Mouse (Mus musculus): ENCODE measurements around the gene Tert. TPM values are rescaled to one million over a fixed set of nuclear protein-coding genes. Genes with fewer than 3 reads are reported as not detected.

The Tert gene
- polyA plus RNA-seq, 1 experiment from 2014 or later = 3.4 TPM

DNA sequence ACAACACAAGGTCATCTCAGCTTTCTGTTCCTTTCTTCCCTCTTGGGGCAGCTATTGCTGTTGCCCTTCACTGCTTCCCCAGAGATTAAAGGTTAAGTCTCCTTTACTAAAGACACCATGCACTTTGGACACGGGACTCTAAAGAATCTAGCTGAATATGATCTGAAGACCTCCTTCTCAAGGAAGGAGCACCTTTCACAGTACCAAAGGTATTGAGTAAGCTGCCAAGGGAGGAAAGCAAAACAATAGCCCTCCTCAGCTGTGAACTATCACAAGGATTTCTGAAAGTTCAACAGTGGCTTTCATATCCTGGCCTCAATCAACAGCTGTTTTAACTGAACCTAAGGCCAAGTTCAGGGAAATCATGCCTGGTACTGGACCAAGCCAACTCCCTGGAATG lies 57.7 kb downstream of the Tert start:
- Histone ChIP-seq H3K4me1 (replicated peaks; ENCODE audit: control insufficient read depth, insufficient read depth, low read length) (no peaks in the 10 kb centered on the region), H3K36me3 (ENCODE audit: control insufficient read depth, insufficient read depth, low read length) (no peaks in the 10 kb centered on the region), H3K4me2 (ENCODE audit: low read depth, low read length) (no peak overlapping the region), H3K9me3 (ENCODE audit: control insufficient read depth, low read length) (no peaks in the 10 kb centered on the region), H3K4me3 (ENCODE audit: low read length) (no peak overlapping the region), H3K9ac (ENCODE audit: low read length) (no peak overlapping the region), H3K27me3 (ENCODE audit: control insufficient read depth, insufficient read depth, low read depth, low read length) (no peaks in the 10 kb centered on the region), H3K27ac (ENCODE audit: low read length) (no peak overlapping the region)
- no peak for ATAC-seq (ENCODE audit: low read depth)
- WGBS = 79% methylated on average over 1 of the region's 1 CpGs

GRCm38 (mm10) chr13:73685502-73685901 lies 58.8 kb downstream of the Tert start:
- 80% methylated on average over 6 of the region's 6 CpGs for WGBS
- H3K27me3 ChIP-seq (ENCODE audit: control insufficient read depth, insufficient read depth, low read depth, low read length) = no peaks in the 10 kb centered on the region
- no peak overlapping the region for H3K4me2 ChIP-seq (ENCODE audit: low read depth, low read length)
- H3K9ac ChIP-seq (ENCODE audit: low read length) = no peak overlapping the region
- no peaks in the 10 kb centered on the region for H3K9me3 ChIP-seq (ENCODE audit: control insufficient read depth, low read length)
- ATAC-seq (ENCODE audit: low read depth) = no peak
- H3K4me1 ChIP-seq (replicated peaks; ENCODE audit: control insufficient read depth, insufficient read depth, low read length) = no peaks in the 10 kb centered on the region
- H3K36me3 ChIP-seq (ENCODE audit: control insufficient read depth, insufficient read depth, low read length) = no peaks in the 10 kb centered on the region
- no peak overlapping the region for H3K4me3 ChIP-seq (ENCODE audit: low read length)
- no peak overlapping the region for H3K27ac ChIP-seq (ENCODE audit: low read length)

GRCm38 (mm10) chr13:73687601-73688000 lies 60.9 kb downstream of the Tert start:
- Histone ChIP-seq H3K9me3 (ENCODE audit: control insufficient read depth, low read length) (no peaks in the 10 kb centered on the region), H3K4me1 (replicated peaks; ENCODE audit: control insufficient read depth, insufficient read depth, low read length) (no peaks in the 10 kb centered on the region), H3K27ac (ENCODE audit: low read length) (no peak overlapping the region), H3K36me3 (ENCODE audit: control insufficient read depth, insufficient read depth, low read length) (no peaks in the 10 kb centered on the region), H3K9ac (ENCODE audit: low read length) (no peak overlapping the region), H3K27me3 (ENCODE audit: control insufficient read depth, insufficient read depth, low read depth, low read length) (no peaks in the 10 kb centered on the region), H3K4me3 (ENCODE audit: low read length) (no peak overlapping the region), H3K4me2 (ENCODE audit: low read depth, low read length) (no peak overlapping the region)
- 50% methylated on average over 3 of the region's 3 CpGs for WGBS
- no peak for ATAC-seq (ENCODE audit: low read depth)

DNA sequence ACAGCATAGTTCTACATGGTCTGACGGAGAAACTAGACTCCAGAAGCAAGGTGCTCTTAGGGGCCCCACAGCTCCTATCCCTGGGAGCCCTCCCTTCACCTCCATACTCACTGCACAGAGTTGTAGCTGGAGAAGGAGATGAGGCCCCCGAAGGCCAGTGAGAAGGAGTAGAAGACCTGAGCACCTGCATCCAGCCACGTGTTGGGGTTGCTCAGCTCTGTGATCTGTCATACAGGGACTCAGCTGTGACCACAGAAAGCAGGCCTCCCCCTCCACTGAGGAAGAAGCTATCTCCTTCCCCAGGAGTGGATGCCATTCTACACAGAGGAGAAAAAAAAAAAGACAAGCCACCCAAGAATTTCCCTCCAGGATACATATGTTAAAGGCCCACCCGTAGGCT lies 62.2 kb downstream of the Tert start:
- WGBS = 70% methylated on average over 4 of the region's 4 CpGs
- no peak overlapping the region for H3K4me3 ChIP-seq (ENCODE audit: low read length)
- no peak for ATAC-seq (ENCODE audit: low read depth)
- H3K4me1 ChIP-seq (replicated peaks; ENCODE audit: control insufficient read depth, insufficient read depth, low read length) = no peaks in the 10 kb centered on the region
- no peaks in the 10 kb centered on the region for H3K36me3 ChIP-seq (ENCODE audit: control insufficient read depth, insufficient read depth, low read length)
- H3K27ac ChIP-seq (ENCODE audit: low read length) = no peak overlapping the region
- no peaks in the 10 kb centered on the region for H3K9me3 ChIP-seq (ENCODE audit: control insufficient read depth, low read length)
- H3K27me3 ChIP-seq (ENCODE audit: control insufficient read depth, insufficient read depth, low read depth, low read length) = no peaks in the 10 kb centered on the region
- no peak overlapping the region for H3K4me2 ChIP-seq (ENCODE audit: low read depth, low read length)
- no peak overlapping the region for H3K9ac ChIP-seq (ENCODE audit: low read length)

GRCm38 (mm10) chr13:73692249-73692868 lies 65.6 kb downstream of the Tert start:
- Histone ChIP-seq H3K27ac (ENCODE audit: low read length) (no peak overlapping the region), H3K9ac (ENCODE audit: low read length) (no peak overlapping the region), H3K4me1 (replicated peaks; ENCODE audit: control insufficient read depth, insufficient read depth, low read length) (no peaks in the 10 kb centered on the region), H3K27me3 (ENCODE audit: control insufficient read depth, insufficient read depth, low read depth, low read length) (no peaks in the 10 kb centered on the region), H3K36me3 (ENCODE audit: control insufficient read depth, insufficient read depth, low read length) (no peaks in the 10 kb centered on the region), H3K4me3 (ENCODE audit: low read length) (no peak overlapping the region), H3K9me3 (ENCODE audit: control insufficient read depth, low read length) (no peaks in the 10 kb centered on the region), H3K4me2 (ENCODE audit: low read depth, low read length) (no peak overlapping the region)
- 26% methylated on average over 10 of the region's 10 CpGs for WGBS
- peak; percentile 92 for ATAC-seq (ENCODE audit: low read depth)

GRCm38 (mm10) chr13:73693333-73693732 lies 66.6 kb downstream of the Tert start:
- H3K27me3 ChIP-seq (ENCODE audit: control insufficient read depth, insufficient read depth, low read depth, low read length) = no peaks in the 10 kb centered on the region
- no peak overlapping the region for H3K4me2 ChIP-seq (ENCODE audit: low read depth, low read length)
- H3K9ac ChIP-seq (ENCODE audit: low read length) = no peak overlapping the region
- no peaks in the 10 kb centered on the region for H3K9me3 ChIP-seq (ENCODE audit: control insufficient read depth, low read length)
- H3K4me1 ChIP-seq (replicated peaks; ENCODE audit: control insufficient read depth, insufficient read depth, low read length) = no peaks in the 10 kb centered on the region
- H3K4me3 ChIP-seq (ENCODE audit: low read length) = no peak overlapping the region
- no peaks in the 10 kb centered on the region for H3K36me3 ChIP-seq (ENCODE audit: control insufficient read depth, insufficient read depth, low read length)
- 61% methylated on average over 2 of the region's 2 CpGs for WGBS
- ATAC-seq (ENCODE audit: low read depth) = no peak
- no peak overlapping the region for H3K27ac ChIP-seq (ENCODE audit: low read length)

DNA sequence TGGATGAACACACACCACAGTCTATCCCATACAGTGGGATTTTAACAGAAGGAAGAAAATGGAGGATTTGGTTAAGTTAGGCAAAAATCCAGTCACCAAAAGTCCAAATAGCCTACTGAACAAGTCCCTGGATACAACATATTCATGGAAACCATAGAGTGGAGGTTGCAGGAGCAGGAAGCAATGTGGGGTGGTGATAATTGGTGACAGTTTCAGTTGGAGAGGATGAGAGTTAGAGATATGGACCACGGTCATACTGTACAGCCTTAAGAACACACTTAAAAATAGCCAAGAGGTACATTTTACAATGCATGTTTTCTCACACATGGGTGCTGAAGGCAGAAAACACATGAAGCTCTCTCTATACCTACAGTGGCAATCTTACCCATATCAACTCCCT lies 68.3 kb downstream of the Tert start:
- H3K36me3 ChIP-seq (ENCODE audit: control insufficient read depth, insufficient read depth, low read length) = no peaks in the 10 kb centered on the region
- H3K9ac ChIP-seq (ENCODE audit: low read length) = no peak overlapping the region
- H3K27me3 ChIP-seq (ENCODE audit: control insufficient read depth, insufficient read depth, low read depth, low read length) = no peaks in the 10 kb centered on the region
- H3K4me1 ChIP-seq (replicated peaks; ENCODE audit: control insufficient read depth, insufficient read depth, low read length) = no peaks in the 10 kb centered on the region
- no peak overlapping the region for H3K4me2 ChIP-seq (ENCODE audit: low read depth, low read length)
- H3K4me3 ChIP-seq (ENCODE audit: low read length) = no peak overlapping the region
- no peak overlapping the region for H3K27ac ChIP-seq (ENCODE audit: low read length)
- ATAC-seq (ENCODE audit: low read depth) = no peak
- WGBS = 80% methylated on average over 1 of the region's 1 CpGs
- H3K9me3 ChIP-seq (ENCODE audit: control insufficient read depth, low read length) = no peaks in the 10 kb centered on the region

DNA sequence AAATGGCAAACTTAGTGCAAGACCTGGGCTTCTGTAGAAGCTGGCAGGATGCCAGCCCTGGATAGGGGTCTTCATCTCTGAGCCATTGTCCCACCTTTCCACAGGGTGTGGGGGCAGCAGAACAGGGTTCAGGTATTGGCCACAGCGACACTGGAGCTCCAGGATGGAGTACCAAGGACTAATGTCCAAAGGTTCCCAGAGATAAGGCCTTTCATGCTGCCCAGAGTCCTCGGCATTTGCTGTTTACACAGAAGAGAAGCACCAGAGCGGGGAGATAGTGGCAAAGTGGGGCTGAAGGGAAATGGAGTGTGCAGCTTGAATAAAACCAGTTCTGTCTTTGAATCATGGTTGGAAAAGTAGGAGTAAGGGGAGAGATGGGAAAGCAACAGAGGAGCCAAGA lies 69.8 kb downstream of the Tert start:
- no peak overlapping the region for H3K4me3 ChIP-seq (ENCODE audit: low read length)
- H3K4me1 ChIP-seq (replicated peaks; ENCODE audit: control insufficient read depth, insufficient read depth, low read length) = no peaks in the 10 kb centered on the region
- H3K4me2 ChIP-seq (ENCODE audit: low read depth, low read length) = no peak overlapping the region
- ATAC-seq (ENCODE audit: low read depth) = no peak
- H3K27ac ChIP-seq (ENCODE audit: low read length) = no peak overlapping the region
- WGBS = 42% methylated on average over 3 of the region's 3 CpGs
- H3K9ac ChIP-seq (ENCODE audit: low read length) = no peak overlapping the region
- H3K36me3 ChIP-seq (ENCODE audit: control insufficient read depth, insufficient read depth, low read length) = no peaks in the 10 kb centered on the region
- no peaks in the 10 kb centered on the region for H3K9me3 ChIP-seq (ENCODE audit: control insufficient read depth, low read length)
- no peaks in the 10 kb centered on the region for H3K27me3 ChIP-seq (ENCODE audit: control insufficient read depth, insufficient read depth, low read depth, low read length)
